Mouse (Mus musculus) MEL (cell line): Measurements from ENCODE around the gene Gng7. TPM values are rescaled to one million over a fixed set of nuclear protein-coding genes. Genes with fewer than 3 reads are reported as not detected.
A peak's percentile ranks its signal among the peaks of the same experiment; 100 is the strongest.

ENCODE experiments used
- DNase-seq: peaks from one replicate; pipeline ENCODE4 v3.0.0; 2011; ENCODE audit warnings: low read depth, low spot score
- H3K27ac ChIP-seq: 2 replicates; pipeline ENCODE4 v1.5.1; 2012; ENCODE audit warnings: low read depth, mild to moderate bottlenecking, control low read depth, low read length, moderate library complexity; ENCODE audit not compliant: control insufficient read depth
- H3K27me3 ChIP-seq, 2 experiments: fragments of 150-350 bp in 1 of 2; sonication (generic) in 1 of 2; 2 replicates each; pipeline ENCODE4 v1.6.1; 2012; ENCODE audit warnings: low read length in 2 of 2, mild to moderate bottlenecking in 2 of 2, improper control_type of control experiment in 1 of 2, moderate library complexity in 1 of 2; ENCODE audit not compliant: insufficient read depth in 2 of 2, control insufficient read depth in 1 of 2
- H3K36me3 ChIP-seq, 2 experiments: 2 replicates each; pipeline ENCODE4 v1.6.1; 2012 to 2014; ENCODE audit warnings: low read length in 2 of 2, improper control_type of control experiment in 1 of 2, inconsistent platforms in 1 of 2, mild to moderate bottlenecking in 1 of 2; ENCODE audit not compliant: insufficient read depth in 2 of 2, control insufficient read depth in 1 of 2
- H3K4me1 ChIP-seq, 2 experiments: fragments of 150-350 bp in 1 of 2; sonication (generic) in 1 of 2; 2 replicates each; pipeline ENCODE4 v1.6.1; 2012; ENCODE audit warnings: low read length in 2 of 2, improper control_type of control experiment in 1 of 2, mild to moderate bottlenecking in 1 of 2; ENCODE audit not compliant: insufficient read depth in 2 of 2, control insufficient read depth in 1 of 2
- H3K4me3 ChIP-seq, 2 experiments: fragments of 150-350 bp in 1 of 2; sonication (generic) in 1 of 2; 2 replicates each; pipeline ENCODE4 v1.5.1; 2012; ENCODE audit warnings: low read depth in 2 of 2, low read length in 2 of 2, mild to moderate bottlenecking in 2 of 2, moderate library complexity in 2 of 2, control low read depth in 1 of 2, improper control_type of control experiment in 1 of 2; ENCODE audit not compliant: control insufficient read depth in 1 of 2, insufficient read depth in 1 of 2
- H3K79me2 ChIP-seq: 2 replicates; pipeline ENCODE4 v1.6.1; 2012; ENCODE audit warnings: mild to moderate bottlenecking, low read length, moderate library complexity; ENCODE audit not compliant: control insufficient read depth, poor library complexity, insufficient read depth
- H3K9ac ChIP-seq: 2 replicates; pipeline ENCODE4 v1.6.1; 2012; ENCODE audit warnings: low read depth, mild to moderate bottlenecking, control low read depth, low read length, moderate library complexity; ENCODE audit not compliant: control insufficient read depth, poor library complexity, severe bottlenecking
- H3K9me3 ChIP-seq: fragments of 150-350 bp; sonication (generic); replicated peaks from 2 replicates; pipeline ENCODE4 v1.6.1; 2012; ENCODE audit warnings: mild to moderate bottlenecking, low read length, improper control_type of control experiment, moderate library complexity; ENCODE audit not compliant: insufficient read depth
- CTCF ChIP-seq, 3 experiments: IDR thresholded peaks in 2 of 3; conservative IDR thresholded peaks in 1 of 3; 2 replicates each; pipeline ENCODE4 v1.5.1; 2011 to 2012; ENCODE audit warnings: low read length in 3 of 3, low read depth in 2 of 3, mild to moderate bottlenecking in 2 of 3, improper control_type of control experiment in 1 of 3, inconsistent platforms in 1 of 3, mixed read lengths in 1 of 3, moderate library complexity in 1 of 3; ENCODE audit not compliant: control insufficient read depth in 1 of 3, insufficient read depth in 1 of 3, poor library complexity in 1 of 3, severe bottlenecking in 1 of 3
- E2F4 ChIP-seq: IDR thresholded peaks from 2 replicates; pipeline ENCODE4 v1.6.1; 2011; ENCODE audit warnings: low read depth, low read length, improper control_type of control experiment, borderline replicate concordance
- EP300 ChIP-seq, 2 experiments: IDR thresholded peaks; 2 replicates each; pipeline ENCODE4 v1.6.1; 2011; ENCODE audit warnings: improper control_type of control experiment in 2 of 2, low read length in 2 of 2, low read depth in 1 of 2, mild to moderate bottlenecking in 1 of 2
- ETS1 ChIP-seq: IDR thresholded peaks from 2 replicates; pipeline ENCODE4 v1.6.1; 2012; ENCODE audit warnings: low read depth, mild to moderate bottlenecking, inconsistent platforms, low read length, improper control_type of control experiment, moderate library complexity
- GABPA ChIP-seq: IDR thresholded peaks from 2 replicates; pipeline ENCODE4 v1.6.1; 2012; ENCODE audit warnings: low read depth, mild to moderate bottlenecking, inconsistent platforms, low read length, improper control_type of control experiment, moderate library complexity
- KAT2A ChIP-seq: conservative IDR thresholded peaks from 2 replicates; pipeline ENCODE4 v1.6.1; 2012; ENCODE audit warnings: low read depth, low read length, improper control_type of control experiment, inconsistent platforms
- MAZ ChIP-seq: IDR thresholded peaks from 2 replicates; pipeline ENCODE4 v1.6.1; 2012; ENCODE audit warnings: low read depth, mild to moderate bottlenecking, inconsistent platforms, low read length, improper control_type of control experiment
- MEF2A ChIP-seq: IDR thresholded peaks from 2 replicates; pipeline ENCODE4 v1.6.1; 2014; ENCODE audit warnings: low read depth, mild to moderate bottlenecking, inconsistent platforms, low read length, improper control_type of control experiment; ENCODE audit not compliant: poor library complexity, insufficient replicate concordance, severe bottlenecking; ENCODE audit errors: extremely low read depth
- POLR2A ChIP-seq, 2 experiments: IDR thresholded peaks; 2 replicates each; pipeline ENCODE4 v1.6.1; 2011 to 2012; ENCODE audit warnings: low read length in 2 of 2, mild to moderate bottlenecking in 2 of 2, control low read depth in 1 of 2, improper control_type of control experiment in 1 of 2, low read depth in 1 of 2, moderate library complexity in 1 of 2; ENCODE audit not compliant: control insufficient read depth in 1 of 2, insufficient read depth in 1 of 2, poor library complexity in 1 of 2
- POLR2AphosphoS5 ChIP-seq: IDR thresholded peaks from 2 replicates; pipeline ENCODE4 v1.6.1; 2012; ENCODE audit warnings: low read depth, borderline replicate concordance, mild to moderate bottlenecking, inconsistent platforms, low read length, moderate library complexity, mixed read lengths
- RCOR1 ChIP-seq: IDR thresholded peaks from 2 replicates; pipeline ENCODE4 v1.6.1; 2012; ENCODE audit warnings: low read depth, mild to moderate bottlenecking, inconsistent platforms, low read length, improper control_type of control experiment
- SIN3A ChIP-seq: IDR thresholded peaks from 2 replicates; pipeline ENCODE4 v1.6.1; 2012; ENCODE audit warnings: low read length, improper control_type of control experiment, inconsistent platforms
- TBP ChIP-seq: IDR thresholded peaks from 2 replicates; pipeline ENCODE4 v1.8.0; 2011; ENCODE audit warnings: low read depth, low read length, improper control_type of control experiment
- USF2 ChIP-seq, 2 experiments: IDR thresholded peaks; 2 replicates each; pipeline ENCODE4 v1.6.1; 2011 to 2012; ENCODE audit warnings: improper control_type of control experiment in 2 of 2, low read length in 2 of 2, borderline replicate concordance in 1 of 2, inconsistent platforms in 1 of 2, low read depth in 1 of 2, mild to moderate bottlenecking in 1 of 2; ENCODE audit not compliant: insufficient read depth in 1 of 2
- ZC3H11A ChIP-seq: IDR thresholded peaks from 2 replicates; pipeline ENCODE4 v1.6.1; 2012; ENCODE audit warnings: low read depth, mild to moderate bottlenecking, inconsistent platforms, low read length, improper control_type of control experiment
- ZKSCAN1 ChIP-seq: IDR thresholded peaks from 2 replicates; pipeline ENCODE4 v1.6.1; 2012; ENCODE audit warnings: low read depth, mild to moderate bottlenecking, inconsistent platforms, low read length, improper control_type of control experiment, moderate library complexity
- ZMIZ1 ChIP-seq: IDR thresholded peaks from 2 replicates; pipeline ENCODE4 v1.6.1; 2012; ENCODE audit warnings: low read depth, mild to moderate bottlenecking, inconsistent platforms, low read length, improper control_type of control experiment, moderate library complexity
- ZNF384 ChIP-seq: IDR thresholded peaks from 2 replicates; pipeline ENCODE4 v1.6.1; 2012; ENCODE audit warnings: low read depth, mild to moderate bottlenecking, inconsistent platforms, low read length, improper control_type of control experiment
- polyA plus RNA-seq, 2 experiments: library from polyadenylated mRNA; stranded (reverse) in 1 of 2; unstranded in 1 of 2; fragments of >175 nt in 1 of 2; fragments of >200 nt in 1 of 2; gene quantifications; 2 replicates each; pipeline versions ENCODE4 v1.2.1 to v1.2.4; 2012; ENCODE audit warnings: low replicate concordance in 2 of 2, low read depth in 1 of 2; ENCODE audit not compliant: insufficient read length in 2 of 2, insufficient read depth in 1 of 2, missing spikeins in 1 of 2
- total RNA-seq: library from RNA; depleted of rRNA; stranded (reverse); fragments of 300-350 nt; gene quantifications from 2 replicates; pipeline ENCODE4 v1.2.3, GENCODE M21; 2012

Gene Gng7
- total and polyA plus RNA-seq, 3 experiments, result 1.3 to 6.2 TPM; not detected in 1

- Histone ChIP-seq H3K27me3 (no peaks in the 10 kb centered on the region), H3K36me3 (peaks cover 0 to 2% of the 10 kb centered on the region in 2 experiments; a peak in 2 of 4 replicates), H3K4me1 (peaks cover 0 to 6% of the 10 kb centered on the region in 2 experiments; a peak in 1 of 4 replicates), H3K9ac (no peak overlapping the region), H3K79me2 (peaks cover 6% of the 10 kb centered on the region), H3K27ac (no peak overlapping the region), H3K4me3 (no peak overlapping the region), H3K9me3 (no peaks in the 10 kb centered on the region)
- peak; percentile 71 for TF ChIP-seq ZNF384
- no peak for TF ChIP-seq SIN3A
- DNase-seq, result no peak
Observed at GRCm38 (mm10) chr10:80913364-80914011, 101.3 kb downstream of the Gng7 start.

- H3K36me3 ChIP-seq, result no peaks in the 10 kb centered on the region; a peak in 1 of 4 replicates
Observed at GRCm38 (mm10) chr10:80911891-80912290, 102.9 kb downstream of the Gng7 start.

GRCm38 (mm10) chr10:80911354-80911753 lies 103.4 kb downstream of the Gng7 start:
- no peak overlapping the region for H3K9ac ChIP-seq
- no peak for TF ChIP-seq CTCF (IDR thresholded peaks at IDR 0.05 in 2 of 3, conservative IDR thresholded peaks at IDR 0.05 in 1 of 3; ENCODE audit: control insufficient read depth in 1 of 3, insufficient read depth in 1 of 3, low read depth in 2 of 3, low read length in 3 of 3, poor library complexity in 1 of 3, severe bottlenecking in 1 of 3)
- no peak for TF ChIP-seq USF2 (IDR thresholded peaks at IDR 0.05; ENCODE audit: borderline replicate concordance in 1 of 2, insufficient read depth in 1 of 2, low read depth in 1 of 2, low read length in 2 of 2)
- TF ChIP-seq POLR2AphosphoS5, result no peak
- TF ChIP-seq ZC3H11A, result no peak
- no peak for TF ChIP-seq EP300 (IDR thresholded peaks at IDR 0.05; ENCODE audit: low read depth in 1 of 2, low read length in 2 of 2)
- TF ChIP-seq TBP, result no peak
- no peak for TF ChIP-seq KAT2A
- TF ChIP-seq ETS1, result no peak
- TF ChIP-seq MEF2A, result no peak
- TF ChIP-seq POLR2A (IDR thresholded peaks at IDR 0.05; ENCODE audit: control insufficient read depth in 1 of 2, insufficient read depth in 1 of 2, low read depth in 1 of 2, low read length in 2 of 2, poor library complexity in 1 of 2), result no peak
- TF ChIP-seq MAZ, result no peak
- no peak for TF ChIP-seq ZMIZ1
- TF ChIP-seq E2F4, result no peak
- no peak for TF ChIP-seq RCOR1
- TF ChIP-seq, all 39 proteins: peak for 0
- Histone ChIP-seq H3K4me3 (no peak overlapping the region), H3K9me3 (no peaks in the 10 kb centered on the region), H3K36me3 (no peaks in the 10 kb centered on the region; a peak in 1 of 4 replicates), H3K27ac (no peak overlapping the region), H3K27me3 (no peaks in the 10 kb centered on the region), H3K4me1 (no peaks in the 10 kb centered on the region), H3K79me2 (no peaks in the 10 kb centered on the region)
- DNase-seq, result no peak

More at GRCm38 (mm10) chr10:80911891-80912290, 102.9 kb downstream of the Gng7 start:
- Histone ChIP-seq H3K27ac (no peak overlapping the region), H3K9ac (no peak overlapping the region), H3K9me3 (no peaks in the 10 kb centered on the region), H3K27me3 (no peaks in the 10 kb centered on the region), H3K4me1 (no peaks in the 10 kb centered on the region)
- peak; percentile 92 for TF ChIP-seq ZKSCAN1
- no peak for TF ChIP-seq GABPA
- TF ChIP-seq, all 39 proteins: peak for 1
- Histone ChIP-seq H3K4me3 (no peak overlapping the region), H3K79me2 (no peaks in the 10 kb centered on the region)
- DNase-seq, result no peak
